Mouse (Mus musculus) neural tube, embryonic 10.5 days (tissue): ENCODE data around the gene Polg2.
"Not testable (repeated sequence)": the region's sequence is repeated elsewhere in the genome, so short reads cannot be mapped to it uniquely, and the experiment has no call there.

Experiments used
- DNase-seq: peaks from one replicate; pipeline ENCODE4 v3.0.0-alpha.2; 2017; ENCODE audit warnings: low spot score; ENCODE audit errors: extremely low spot score

The Polg2 gene

DNA sequence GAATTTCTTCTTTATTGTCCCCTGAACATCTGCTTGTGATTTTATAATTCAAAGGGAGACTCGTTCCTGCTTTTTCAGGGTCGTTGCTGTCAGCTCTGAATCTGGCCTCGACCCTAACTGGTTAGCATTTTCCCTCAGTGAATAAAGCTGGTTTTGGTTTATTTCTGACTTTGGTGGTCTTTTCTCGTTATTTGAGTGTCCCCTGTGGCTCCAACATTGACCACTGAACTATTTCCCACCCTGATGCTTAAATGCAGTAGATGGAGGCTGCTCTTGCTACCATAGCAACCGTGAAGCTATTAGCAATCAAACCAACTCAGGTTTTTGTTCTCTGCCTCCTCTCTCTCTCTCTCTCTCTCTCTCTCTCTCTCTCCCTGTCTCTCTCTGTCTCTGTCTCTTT is 51.4 kb downstream of the Polg2 start:
- DNase-seq: no peak

DNA sequence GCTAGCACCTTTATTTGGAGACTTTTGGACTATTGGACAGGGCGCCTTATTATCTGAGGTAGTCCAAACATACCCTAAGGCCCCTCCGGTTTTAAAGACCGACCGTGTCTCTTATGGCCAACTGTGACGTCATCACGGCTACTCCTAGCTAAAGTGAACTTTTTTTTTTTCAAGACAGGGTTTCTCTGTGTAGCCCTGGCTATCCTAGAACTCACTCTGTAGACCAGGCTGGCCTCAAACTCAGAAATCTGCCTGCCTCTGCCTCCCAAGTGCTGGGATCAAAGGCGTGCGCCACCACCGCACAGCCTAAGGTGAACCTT is 54.5 kb downstream of the Polg2 start:
- not testable (repeated sequence) for DNase-seq

DNA sequence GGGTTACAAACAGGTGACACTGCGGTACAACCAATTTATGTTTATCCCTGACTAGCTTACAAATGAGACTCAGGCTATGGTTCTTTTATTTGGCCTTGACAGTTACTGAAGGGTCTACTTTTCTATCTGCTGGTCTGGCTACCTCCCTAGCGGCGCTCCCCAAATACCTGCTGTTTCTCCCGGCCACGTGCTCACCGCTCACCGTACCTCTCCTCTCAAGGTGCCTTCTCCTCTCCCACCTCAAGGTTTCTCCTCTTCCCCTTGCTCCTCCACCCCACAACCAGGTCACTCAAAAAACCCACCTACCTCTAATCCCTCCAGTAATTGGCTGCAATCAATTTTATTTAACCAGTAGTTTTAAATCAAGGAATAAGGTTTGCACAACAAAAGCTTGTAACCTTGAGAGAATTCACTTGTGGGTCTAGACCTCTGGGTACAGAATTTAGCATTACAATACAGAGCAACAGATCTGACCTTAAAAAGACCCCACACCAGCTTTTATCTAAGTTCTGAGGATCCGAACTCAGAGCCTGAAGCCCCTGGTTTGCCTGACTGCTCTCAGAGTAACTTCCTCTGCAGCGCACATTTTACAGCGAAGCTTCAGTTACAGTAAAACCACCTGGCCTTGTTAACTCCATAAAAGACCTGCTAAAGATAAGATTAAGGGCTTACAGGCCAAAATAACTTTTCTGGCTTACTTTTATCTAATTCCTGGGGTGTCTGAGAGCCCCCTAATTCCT is 55.0 kb downstream of the Polg2 start:
- DNase-seq: no peak

DNA sequence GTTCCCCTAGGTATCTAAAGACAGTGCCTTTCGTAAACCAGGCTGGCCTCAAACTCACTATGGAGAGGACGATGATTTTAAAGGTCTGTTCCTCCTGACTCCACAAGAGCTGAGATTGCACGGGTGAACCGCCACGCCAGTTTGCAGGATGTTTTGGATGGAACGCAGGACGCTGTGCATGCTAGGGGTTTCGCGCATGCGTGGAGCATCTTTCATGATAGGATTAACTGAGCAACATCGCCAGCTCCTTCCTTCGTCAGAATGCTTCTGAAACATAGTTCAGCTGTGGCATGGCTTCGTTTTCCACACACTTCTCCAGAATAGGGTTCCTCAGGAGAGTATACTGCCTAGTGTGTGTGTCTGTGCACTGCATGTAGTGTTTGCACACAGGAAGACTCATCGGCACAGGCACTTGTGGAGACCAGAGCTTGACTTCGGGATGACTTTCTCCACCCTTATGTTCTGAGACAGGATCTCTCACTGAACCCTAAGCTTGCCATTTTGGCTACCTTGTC is 55.7 kb downstream of the Polg2 start:
- DNase-seq: no peak

DNA sequence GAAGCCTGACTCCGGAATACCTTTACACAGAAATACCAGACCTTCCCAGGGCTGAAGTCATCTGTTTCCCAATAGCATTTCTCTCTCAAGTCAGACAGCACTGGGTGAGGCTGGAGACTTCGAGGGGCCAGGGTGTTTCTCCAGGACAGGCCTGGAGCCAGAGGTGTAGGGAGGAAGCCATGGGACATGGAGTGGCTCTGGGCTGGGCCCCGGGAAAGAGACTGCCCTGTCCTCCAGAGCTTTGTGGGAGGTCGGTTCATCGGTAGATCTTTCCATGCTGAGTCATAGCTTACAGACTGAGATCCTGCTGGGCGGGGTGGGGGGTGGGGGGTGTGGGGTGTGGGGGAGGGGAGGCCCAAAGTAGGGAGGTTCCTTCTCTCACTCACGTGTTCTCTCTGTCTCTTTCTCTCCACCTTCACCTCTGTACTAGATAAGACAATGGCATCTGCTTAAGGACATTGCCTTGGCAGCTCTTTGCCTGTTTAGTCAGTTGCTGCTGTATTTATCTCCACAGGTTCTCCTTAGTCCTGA is 56.4 kb downstream of the Polg2 start:
- DNase-seq: no peak

DNA sequence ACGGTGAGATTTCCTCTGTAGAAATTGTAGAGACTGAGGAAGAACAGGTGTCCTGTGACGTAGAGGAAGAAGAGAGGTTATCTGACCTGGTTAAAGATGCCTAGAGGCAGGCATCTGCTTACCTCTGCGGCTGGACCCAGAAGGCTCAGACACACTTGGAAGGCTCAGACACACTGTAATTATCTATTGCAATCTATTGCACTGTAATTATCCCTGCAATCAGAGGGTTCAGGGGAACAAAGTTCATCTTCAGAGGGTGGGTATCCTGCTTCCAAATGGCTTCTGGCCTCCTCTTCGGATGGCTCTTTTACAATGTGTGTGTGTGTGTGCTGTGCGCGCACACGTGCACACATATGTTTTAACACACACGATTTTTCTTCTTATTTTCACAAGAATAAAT is 59.0 kb downstream of the Polg2 start:
- DNase-seq: no peak
